8 mouse cellular contexts compared by ENCODE assay signal in genomic region chr7:89337711-89338349, GRCm38 (mm10).
DNase-seq lines count a peak whose midpoint lies in the region; ATAC-seq and TF ChIP-seq lines count a peak whose summit lies in the region.

No protein-coding gene starts in this region.

- TF ChIP-seq CTCF in heart, adult 2 months (IDR thresholded peaks at IDR 0.05) = no peak

- H3K27ac ChIP-seq in heart, adult 2 months = peak overlapping the region; percentile 98
- peak overlapping the region; percentile 93 for H3K27ac ChIP-seq in forebrain, embryonic 10.5 days
- peak overlapping the region; percentile 71 for H3K27ac ChIP-seq in liver, embryonic 13.5 days

- TF ChIP-seq POLR2A in heart, adult 2 months (IDR thresholded peaks at IDR 0.05; ENCODE audit: insufficient read depth, low read depth, low read length) = no peak

- peaks cover 5% of the 10 kb centered on the region for H3K79me2 ChIP-seq in heart, adult 2 months (replicated peaks; ENCODE audit: control insufficient read depth, insufficient read depth, low read length)

- no peaks in the 10 kb centered on the region for H3K27me3 ChIP-seq in heart, adult 2 months (ENCODE audit: control insufficient read depth, insufficient read depth, low read length)
- H3K27me3 ChIP-seq in forebrain, embryonic 10.5 days (ENCODE audit: poor library complexity, severe bottlenecking) = no peaks in the 10 kb centered on the region
- H3K27me3 ChIP-seq in liver, embryonic 13.5 days = no peaks in the 10 kb centered on the region

- 9% methylated on average over 10 of the region's 10 CpGs for WGBS in heart, adult 2 months
- 52% methylated on average over 10 of the region's 10 CpGs for WGBS in forebrain, embryonic 10.5 days
- 24% methylated on average over 10 of the region's 10 CpGs for WGBS in liver, embryonic 13.5 days (ENCODE audit: insufficient replicate concordance)

- peaks cover 3% of the 10 kb centered on the region for H3K4me1 ChIP-seq in heart, adult 2 months (ENCODE audit: control insufficient read depth, insufficient read depth, low read length)
- H3K4me1 ChIP-seq in forebrain, embryonic 10.5 days = peaks cover 39% of the 10 kb centered on the region
- H3K4me1 ChIP-seq in liver, embryonic 13.5 days (replicated peaks) = peaks cover 40% of the 10 kb centered on the region

- intact Hi-C loops in heart, adult 2 months (cut with DNase I) = loop anchor here (2.0 to 5.0 kb wide), 2 partner anchors 67 to 76 kb away; partner anchors contain the start of genes Fzd4 and Tmem135

- peak overlapping the region; percentile 98 for H3K9ac ChIP-seq in heart, adult 2 months (ENCODE audit: low read depth, low read length)
- peak overlapping the region; percentile 86 for H3K9ac ChIP-seq in liver, embryonic 13.5 days

- H3K4me2 ChIP-seq in liver, embryonic 13.5 days = peak overlapping the region; percentile 97

- no peak for ATAC-seq in liver, embryonic 13.5 days (ENCODE audit: low read depth)

- H3K9me3 ChIP-seq in forebrain, embryonic 10.5 days = no peaks in the 10 kb centered on the region
- H3K9me3 ChIP-seq in liver, embryonic 13.5 days (replicated peaks) = no peaks in the 10 kb centered on the region

- TF ChIP-seq EP300 in heart, adult 2 months (IDR thresholded peaks at IDR 0.05; ENCODE audit: insufficient read depth, low read depth, low read length) = no peak

- peak overlapping the region; percentile 98 for H3K4me3 ChIP-seq in heart, adult 2 months
- H3K4me3 ChIP-seq in forebrain, embryonic 10.5 days = peak overlapping the region; percentile 86
- H3K4me3 ChIP-seq in liver, embryonic 13.5 days (replicated peaks) = peak overlapping the region; percentile 84

- H3K36me3 ChIP-seq in heart, adult 2 months (ENCODE audit: control insufficient read depth, insufficient read depth, low read length) = peaks cover 15% of the 10 kb centered on the region
- H3K36me3 ChIP-seq in forebrain, embryonic 10.5 days (replicated peaks) = no peaks in the 10 kb centered on the region
- H3K36me3 ChIP-seq in liver, embryonic 13.5 days = no peaks in the 10 kb centered on the region

- DNase-seq in heart, adult 2 months = no peak
- no peak for DNase-seq in heart, adult 8-10 months (ENCODE audit: low spot score)
- peak; percentile 39 for DNase-seq in 416B (ENCODE audit: low read depth)
- DNase-seq in forebrain, embryonic 10.5 days (ENCODE audit: extremely low spot score, low spot score) = no peak
- no peak for DNase-seq in liver, embryonic 13.5 days
- DNase-seq in B cell, adult 2 months = no peak
- DNase-seq in thymus, postnatal 4 days = no peak
- DNase-seq in spleen, adult 12 weeks (ENCODE audit: low spot score) = no peak
